Mouse (Mus musculus) mouse trophoblast stem cell (cell line): ENCODE measurements around the gene Gm4871.
"Not testable (repeated sequence)": the region's sequence is repeated elsewhere in the genome, so short reads cannot be mapped to it uniquely, and the experiment has no call there.

Experiments used
- in situ Hi-C, 2 experiments: fragments of 300-500 bp; cut with MseI, MboI; formaldehyde crosslinking; loops; 2 replicates in 1 of 2; 3 replicates in 1 of 2; pipeline ENCODE4 v1.15.1; 2025

Gm4871 gene

GRCm38 (mm10) chr5:145032391-145032790, at the start of gene Gm4871:
Gene Gm4871 (minus strand): TSS chr5:145032754.
- in situ Hi-C loops, result not testable (repeated sequence)

DNA sequence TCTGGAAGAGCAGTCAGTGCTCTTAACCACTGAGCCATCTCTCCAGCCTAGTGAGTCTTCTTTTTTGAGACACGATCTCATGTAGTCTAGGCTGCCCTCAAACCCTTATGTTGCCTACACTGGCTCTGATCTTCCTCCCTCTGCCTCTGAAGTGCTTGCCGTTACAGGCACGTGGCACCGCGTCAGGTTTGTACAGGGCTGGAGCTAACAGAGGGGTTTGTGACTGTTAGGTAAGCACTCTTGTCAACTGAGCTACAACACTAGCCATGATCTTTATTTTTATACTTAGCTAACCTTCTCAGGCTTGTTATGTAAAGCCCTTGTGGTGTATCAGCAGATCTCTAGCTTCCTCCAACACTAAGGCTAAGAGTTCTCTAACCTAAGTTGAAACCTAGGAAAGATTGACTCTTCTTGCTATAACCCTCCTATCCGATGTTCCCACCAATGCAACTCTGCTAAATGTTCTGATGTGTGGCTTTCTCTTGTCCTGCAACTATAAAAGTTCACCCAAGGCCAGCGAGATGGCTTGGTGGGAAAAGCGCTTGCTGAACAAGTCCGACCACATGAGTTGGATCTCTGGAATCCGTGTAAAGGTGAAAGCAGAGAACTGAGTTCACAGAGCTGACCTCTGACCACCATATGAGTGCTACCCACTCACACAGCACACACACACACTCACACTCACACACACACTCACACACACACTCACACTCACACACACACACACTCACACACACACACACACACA, 49.5 kb upstream of the Gm4871 start:
- in situ Hi-C loops, result no loop called here

DNA sequence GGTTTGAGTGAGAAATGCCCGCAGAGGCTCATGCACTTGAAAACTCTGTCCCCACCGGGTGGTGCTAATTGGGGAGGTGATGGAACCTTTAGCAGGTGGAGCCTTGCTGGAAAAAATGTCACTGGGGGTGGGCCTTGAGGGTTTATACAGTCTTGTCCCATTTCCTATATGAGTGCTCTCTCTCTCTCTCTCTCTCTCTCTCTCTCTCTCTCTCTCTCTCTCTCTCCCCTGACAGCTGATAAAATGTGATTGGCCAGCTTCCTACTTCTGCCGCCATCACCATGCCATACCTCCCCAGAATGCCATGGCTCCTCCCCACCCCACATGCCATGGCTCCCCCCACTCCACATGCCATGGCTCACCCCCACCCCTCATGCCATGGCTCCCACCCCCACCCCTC, 42.5 kb upstream of the Gm4871 start:
- in situ Hi-C loops, result no loop called here

DNA sequence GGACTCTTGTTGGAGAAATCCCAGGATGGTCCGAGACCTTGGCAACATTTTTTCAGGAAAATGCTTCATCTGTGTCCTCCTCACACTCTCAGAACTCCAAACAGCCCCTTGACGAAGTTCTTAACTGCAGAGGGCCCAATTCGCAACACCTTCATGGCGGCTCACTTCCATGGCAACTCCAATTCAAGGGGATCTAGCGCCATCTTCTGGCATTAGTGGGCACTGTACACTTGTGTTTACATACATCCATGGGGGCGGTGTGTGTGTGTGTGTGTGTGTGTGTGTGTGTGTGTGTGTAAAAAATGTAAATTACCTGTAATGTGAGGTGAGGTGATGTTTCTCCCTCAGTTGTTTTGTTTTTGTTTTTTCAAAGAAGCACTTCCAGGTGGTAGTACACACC, 38.8 kb upstream of the Gm4871 start:
- in situ Hi-C loops, result no loop called here

- in situ Hi-C loops, result loop anchor here in 1 of 2 experiments (10.0 kb wide), 1 partner anchor 65 kb away; no protein-coding TSS in a partner anchor
Observed at GRCm38 (mm10) chr5:145069707-145070106, 37.2 kb upstream of the Gm4871 start.

DNA sequence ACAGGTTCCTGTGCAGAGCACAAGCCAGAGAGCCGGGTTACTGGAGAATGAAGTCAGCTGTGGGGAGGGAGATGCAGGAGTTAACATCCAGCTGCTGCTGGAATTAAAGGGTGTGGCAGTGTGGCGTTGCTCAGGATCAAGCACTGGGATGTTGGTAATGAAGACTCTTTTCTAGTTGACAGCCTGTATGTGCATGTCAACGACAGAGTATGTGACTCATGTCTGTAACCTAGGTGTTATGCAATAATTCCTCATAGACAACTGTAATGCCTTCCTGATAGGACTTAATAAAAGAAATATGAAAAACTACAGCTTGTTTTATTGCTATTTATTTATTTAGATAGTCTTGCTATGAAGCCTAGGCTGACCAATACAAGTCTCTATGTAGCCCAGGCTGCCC, 36.3 kb upstream of the Gm4871 start:
- in situ Hi-C loops, result loop anchor here in 1 of 2 experiments (10.0 kb wide), 1 partner anchor 64 kb away; no protein-coding TSS in a partner anchor

DNA sequence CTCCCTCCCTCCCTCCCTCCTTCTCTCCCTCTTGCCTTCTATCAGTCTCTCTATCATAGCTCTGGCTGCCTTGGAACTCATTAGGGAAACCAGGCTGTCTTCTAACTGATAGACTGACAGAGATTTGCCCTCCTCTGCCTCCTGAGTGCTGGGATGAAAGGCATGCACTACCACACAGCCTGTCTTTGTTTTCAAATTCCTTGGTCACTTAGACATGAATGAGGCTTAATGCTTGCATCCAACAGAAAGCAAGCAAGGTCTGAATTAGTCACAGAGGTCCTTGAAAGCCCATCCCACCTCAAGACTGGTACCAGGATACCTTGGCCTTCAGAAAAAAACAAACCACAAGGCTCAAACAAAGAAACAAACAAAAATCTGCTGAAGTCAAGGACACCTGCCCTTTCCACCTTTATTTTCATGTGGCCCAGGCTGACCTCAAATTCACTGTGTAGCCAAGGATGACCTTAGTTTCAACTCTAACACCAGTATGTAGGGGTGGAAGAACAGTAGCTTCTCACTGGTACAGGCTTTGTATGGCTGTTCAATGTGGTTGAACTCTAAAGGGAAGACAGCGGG, 32.3 kb upstream of the Gm4871 start:
- in situ Hi-C loops, result loop anchor here in 1 of 2 experiments (10.0 kb wide), 1 partner anchor 60 kb away; no protein-coding TSS in a partner anchor

- in situ Hi-C loops, result no loop called here
Observed at GRCm38 (mm10) chr5:145059524-145059923, 27.0 kb upstream of the Gm4871 start.

DNA sequence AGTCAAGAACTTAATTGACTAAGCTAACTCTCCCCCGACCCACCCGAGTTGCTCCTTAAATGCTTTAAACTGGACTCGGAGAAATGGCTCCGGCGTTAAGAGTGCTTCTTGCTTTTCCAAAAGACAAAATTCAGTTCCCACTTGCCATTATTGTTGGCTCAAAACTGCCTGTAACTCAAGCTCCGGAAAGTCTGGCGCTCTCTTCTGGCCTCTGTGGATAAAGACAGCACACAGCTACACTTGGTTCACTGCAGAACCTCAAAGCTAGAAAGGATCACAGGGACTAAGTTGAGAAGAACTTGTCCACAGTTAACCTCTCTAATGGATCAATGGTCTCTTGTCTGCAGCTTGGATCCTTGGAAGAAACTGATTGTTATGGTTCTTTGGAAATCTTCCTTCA, 26.2 kb upstream of the Gm4871 start:
- in situ Hi-C loops, result no loop called here

GRCm38 (mm10) chr5:145057907-145058306, 25.4 kb upstream of the Gm4871 start:
- in situ Hi-C loops, result no loop called here

- in situ Hi-C loops, result not testable (repeated sequence)
Observed at GRCm38 (mm10) chr5:145054187-145054586, 21.6 kb upstream of the Gm4871 start.

DNA sequence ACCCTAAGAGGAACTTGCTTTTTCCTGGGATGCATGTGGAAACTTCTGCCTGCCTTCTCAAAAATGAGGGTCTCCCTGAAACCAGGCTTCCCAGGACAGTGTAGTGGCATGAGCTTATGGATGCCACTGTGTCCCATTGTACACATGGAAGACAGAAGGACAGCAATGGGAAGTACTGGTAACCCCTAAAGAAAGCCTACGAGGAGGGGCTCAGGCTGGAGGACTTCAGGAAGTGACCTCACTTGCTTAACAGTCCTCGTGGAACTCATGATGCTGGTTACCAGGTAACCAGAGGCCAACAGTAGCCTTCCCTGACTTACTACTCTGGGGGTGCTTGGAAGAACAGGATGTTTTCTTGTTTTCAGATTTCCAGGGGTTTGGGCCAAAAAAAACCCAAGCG, 10.1 kb upstream of the Gm4871 start, which contains the start of gene 1700018F24Rik:
Gene 1700018F24Rik, plus strand, starts transcription at position 301 of the 400 bp plus-strand sequence.
- in situ Hi-C loops, result not testable (repeated sequence)

GRCm38 (mm10) chr5:145041628-145042027, 9.1 kb upstream of the Gm4871 start:
- in situ Hi-C loops, result no loop called here

GRCm38 (mm10) chr5:145030476-145030875, 2.1 kb downstream of the Gm4871 start:
- in situ Hi-C loops, result not testable (repeated sequence)

- in situ Hi-C loops, result not testable (repeated sequence)
Observed at GRCm38 (mm10) chr5:145020712-145021111, 11.8 kb downstream of the Gm4871 start.

- in situ Hi-C loops, result not testable (repeated sequence)
Observed at GRCm38 (mm10) chr5:145020254-145020653, 12.3 kb downstream of the Gm4871 start.

DNA sequence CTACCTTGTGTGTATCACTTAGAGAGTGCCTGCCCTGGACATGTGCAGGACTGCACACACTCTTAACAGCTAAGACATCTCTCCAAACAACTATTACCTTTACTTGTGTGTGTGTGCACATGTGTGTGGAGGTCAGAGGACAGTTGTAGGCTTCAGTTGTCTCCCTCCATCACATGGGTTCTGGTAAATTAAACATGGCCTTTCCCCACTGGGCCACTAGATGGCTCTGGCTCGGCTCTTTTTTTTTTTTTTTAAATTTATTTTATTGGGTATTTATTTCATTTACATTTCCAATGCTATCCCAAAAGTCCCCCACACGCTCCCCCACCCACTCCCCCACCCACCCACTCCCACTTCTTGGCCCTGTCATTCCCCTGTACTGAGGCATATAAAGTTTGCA, 15.8 kb downstream of the Gm4871 start:
- in situ Hi-C loops, result not testable (repeated sequence)

- in situ Hi-C loops, result no loop called here
Observed at GRCm38 (mm10) chr5:145014278-145014677, 18.3 kb downstream of the Gm4871 start.

- in situ Hi-C loops, result loop anchor here in 1 of 2 experiments (10.0 kb wide), 1 partner anchor 56 kb away; no protein-coding TSS in a partner anchor
Observed at GRCm38 (mm10) chr5:145008878-145009659, 23.5 kb downstream of the Gm4871 start.

DNA sequence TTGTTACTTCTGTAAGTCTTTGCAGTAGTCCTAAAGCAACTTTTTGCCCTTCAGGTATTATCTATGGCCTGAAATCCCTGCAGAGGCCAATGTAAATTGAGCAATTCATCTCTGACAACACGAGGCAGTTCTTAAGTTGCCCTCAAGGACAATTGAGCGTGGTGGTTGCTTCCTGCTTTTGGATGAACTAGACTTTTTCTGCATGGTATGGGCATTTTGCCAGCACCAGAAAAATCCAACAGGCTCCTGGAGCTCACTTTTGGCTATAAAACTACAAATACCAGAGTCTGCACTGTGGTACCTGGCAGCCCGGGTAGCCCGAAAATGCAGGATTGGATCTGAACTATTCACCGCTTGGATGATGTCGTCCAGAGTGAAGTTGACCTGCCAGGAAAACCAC, 27.0 kb downstream of the Gm4871 start:
- in situ Hi-C loops, result loop anchor here in 1 of 2 experiments (10.0 kb wide), 1 partner anchor 59 kb away; no protein-coding TSS in a partner anchor

- in situ Hi-C loops, result loop anchor here in 1 of 2 experiments (10.0 kb wide), 1 partner anchor 60 kb away; no protein-coding TSS in a partner anchor
Observed at GRCm38 (mm10) chr5:145004495-145004894, 28.1 kb downstream of the Gm4871 start.

GRCm38 (mm10) chr5:145003362-145003761, 29.2 kb downstream of the Gm4871 start:
- in situ Hi-C loops, result loop anchor here in 1 of 2 experiments (10.0 kb wide), 1 partner anchor 61 kb away; no protein-coding TSS in a partner anchor
